Mouse (Mus musculus) cerebellum, adult 2 months (tissue): ENCODE data around the gene Gckr.

Source experiments
- CTCF ChIP-seq: fragments of 200-500 bp; IDR thresholded peaks from 2 replicates; pipeline ENCODE4 v1.5.1; 2011; ENCODE audit warnings: low read depth, mild to moderate bottlenecking, control low read depth, low read length, moderate library complexity, borderline replicate concordance; ENCODE audit not compliant: insufficient read depth
- POLR2A ChIP-seq: fragments of 200-500 bp; IDR thresholded peaks from 2 replicates; pipeline ENCODE4 v1.6.1; 2011; ENCODE audit warnings: low read length, control low read depth, borderline replicate concordance; ENCODE audit not compliant: insufficient read depth

DNA sequence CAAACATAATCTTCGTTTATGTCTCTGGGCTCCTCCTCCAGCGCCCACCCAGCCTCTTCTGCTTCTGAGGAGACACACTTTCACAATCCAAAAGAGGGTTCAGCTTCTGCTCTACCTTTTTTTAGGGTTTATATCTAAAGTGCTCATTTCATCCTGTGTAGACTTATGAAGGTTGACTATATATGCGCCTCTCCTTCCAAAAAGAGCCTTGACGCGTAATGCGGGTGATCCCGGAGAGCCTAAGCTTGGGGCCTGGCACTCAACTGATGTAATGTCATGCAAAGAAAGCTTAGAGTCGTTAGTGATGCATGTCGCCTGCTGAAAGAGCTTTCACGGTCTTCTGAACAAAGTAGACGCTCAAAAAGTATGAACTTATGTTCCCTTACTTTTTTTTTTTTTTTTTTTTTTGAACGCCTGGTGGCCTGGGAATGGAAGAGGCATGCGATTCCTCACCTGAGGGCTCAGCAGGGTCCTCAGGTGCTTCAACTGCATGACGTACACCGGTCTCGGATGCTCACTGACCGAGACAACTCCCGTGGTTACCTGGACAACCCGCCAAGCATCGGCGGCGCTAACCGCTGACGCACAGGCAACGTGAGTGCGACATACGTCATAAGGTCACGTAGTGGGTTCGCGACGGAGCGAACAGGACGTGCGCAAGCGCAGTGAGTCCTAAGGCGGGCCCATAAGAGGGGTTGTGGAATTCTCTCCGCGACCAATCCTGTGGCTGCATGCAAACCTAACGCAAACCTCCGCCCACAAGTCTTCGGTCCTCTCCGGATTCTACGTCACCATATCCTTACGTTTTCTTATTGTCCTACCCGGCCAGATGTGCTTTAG, 6.5 kb upstream of the Gckr start, which contains the start of gene Ift172:
- TF ChIP-seq CTCF (no peak), POLR2A (peak; percentile 72; the same call in 1 of the 2 replicates)
